In genomic region chr5:36292321-36292720, GRCm38 (mm10) we compare ENCODE assay signal across 13 mouse cellular contexts.
DNase-seq lines count a peak whose midpoint lies in the region; ATAC-seq lines count a peak whose summit lies in the region.
"Had no signal": no experiment of that assay in that cellular context is flagged by ENCODE, and none has a peak within 500 bp of the region (broad histone marks: within the 10 kb centered on the region; RNA-seq: fewer than 3 reads in every experiment).

No protein-coding gene starts in this region.

- no peak for DNase-seq in heart, embryonic 10.5 days (ENCODE audit: low spot score)
- peak; percentile 34 for DNase-seq in urinary bladder, postnatal 14 days (ENCODE audit: low spot score)
- no peak for DNase-seq in urinary bladder, postnatal 36 days (ENCODE audit: low spot score in 2 of 2)
- DNase-seq in testis, postnatal 14 days (ENCODE audit: low spot score), result peak; percentile 30
- DNase-seq in thymus, adult 18-20 months, result no peak
- no peak for DNase-seq in layer of hippocampus, adult 9-11 months
- DNase-seq: left cerebral cortex, postnatal 4 days; thymus, postnatal 4 days had no signal

- ATAC-seq in heart, embryonic 12.5 days (ENCODE audit: insufficient number of reproducible peaks, low FRiP score), result no peak
- peak; percentile 47; the same call in 1 of the 2 replicates for ATAC-seq in lung, embryonic 15.5 days (ENCODE audit: borderline replicate concordance, extremely low read depth, low FRiP score, low TSS enrichment)
- ATAC-seq: intestine, postnatal 0 days had no signal

- no peak overlapping the region for H3K4me2 ChIP-seq in heart, embryonic 12.5 days
- H3K4me2 ChIP-seq in lung, embryonic 15.5 days, result no peak overlapping the region

- H3K9ac ChIP-seq in heart, embryonic 12.5 days, result no peak overlapping the region
- no peak overlapping the region for H3K9ac ChIP-seq in lung, embryonic 15.5 days

- peaks cover 32% of the 10 kb centered on the region for H3K4me1 ChIP-seq in heart, embryonic 10.5 days
- H3K4me1 ChIP-seq in heart, embryonic 12.5 days (replicated peaks), result peaks cover 28% of the 10 kb centered on the region
- H3K4me1 ChIP-seq in lung, embryonic 15.5 days, result peaks cover 26% of the 10 kb centered on the region

- WGBS in heart, embryonic 10.5 days, result 69% methylated on average over 9 of the region's 9 CpGs
- 64% methylated on average over 9 of the region's 9 CpGs for WGBS in heart, embryonic 12.5 days
- 57% methylated on average over 9 of the region's 9 CpGs for WGBS in lung, embryonic 15.5 days

- peaks cover 19% of the 10 kb centered on the region for H3K27me3 ChIP-seq in heart, embryonic 10.5 days (ENCODE audit: insufficient read depth, poor library complexity, severe bottlenecking)
- no peaks in the 10 kb centered on the region for H3K27me3 ChIP-seq in heart, embryonic 12.5 days (replicated peaks)
- H3K27me3 ChIP-seq in lung, embryonic 15.5 days, result no peaks in the 10 kb centered on the region

- H3K36me3 ChIP-seq in heart, embryonic 10.5 days, result no peaks in the 10 kb centered on the region
- H3K36me3 ChIP-seq in heart, embryonic 12.5 days, result no peaks in the 10 kb centered on the region
- H3K36me3 ChIP-seq in lung, embryonic 15.5 days, result no peaks in the 10 kb centered on the region

- H3K27ac ChIP-seq in heart, embryonic 10.5 days, result 0 out of 2 replicates have a peak overlapping the region, but pooled peaks have one; percentile 52
- no peak overlapping the region for H3K27ac ChIP-seq in heart, embryonic 12.5 days (ENCODE audit: poor library complexity, severe bottlenecking)
- H3K27ac ChIP-seq in lung, embryonic 15.5 days, result no peak overlapping the region
- H3K27ac ChIP-seq: macrophage had no signal

- no peak overlapping the region for H3K4me3 ChIP-seq in heart, embryonic 10.5 days
- no peak overlapping the region for H3K4me3 ChIP-seq in heart, embryonic 12.5 days
- H3K4me3 ChIP-seq in lung, embryonic 15.5 days, result no peak overlapping the region
- H3K4me3 ChIP-seq: erythroblast, embryonic 14.5 days had no signal

- no peaks in the 10 kb centered on the region for H3K9me3 ChIP-seq in heart, embryonic 10.5 days
- no peaks in the 10 kb centered on the region for H3K9me3 ChIP-seq in heart, embryonic 12.5 days (replicated peaks)
- H3K9me3 ChIP-seq in lung, embryonic 15.5 days, result no peaks in the 10 kb centered on the region

Comparison
In these comparisons a context has a peak if more than half of its experiments do, and no peak if none do; other contexts are left out.
1. DNase-seq: peak in urinary bladder, postnatal 14 days (single experiment) and testis, postnatal 14 days (single experiment); none in heart, embryonic 10.5 days (single experiment), urinary bladder, postnatal 36 days (0 of 2), thymus, adult 18-20 months (0 of 2) and layer of hippocampus, adult 9-11 months (single experiment).